Mouse (Mus musculus) liver, postnatal 0 days (tissue): ENCODE results near the gene Ipmk. TPM values are rescaled to one million over a fixed set of nuclear protein-coding genes. Genes with fewer than 3 reads are reported as not detected.

Source experiments
- ATAC-seq: fragments of 200-750 bp; cut with Nextera tagmentation; 2 replicates; pipeline ENCODE4 v1.8.0; 2017; ENCODE audit warnings: mild to moderate bottlenecking, moderate library complexity
- DNase-seq: peaks from one replicate; pipeline ENCODE4 v3.0.0-alpha.2; 2016
- H3K27ac ChIP-seq: fragments of 300-500 bp; sonication (generic); 2 replicates; pipeline ENCODE4 v1.5.1; 2014; ENCODE audit warnings: antibody characterized with exemption, moderate library complexity, mild to moderate bottlenecking, low read depth
- H3K27me3 ChIP-seq: fragments of 300-500 bp; sonication (generic); 2 replicates; pipeline ENCODE4 v1.6.1; 2014; ENCODE audit warnings: low read length, control low read depth, mixed read lengths; ENCODE audit not compliant: insufficient read depth
- H3K36me3 ChIP-seq: fragments of 300-500 bp; sonication (generic); replicated peaks from 2 replicates; pipeline ENCODE4 v1.6.1; 2014; ENCODE audit warnings: mild to moderate bottlenecking, control low read depth, low read length, moderate library complexity, mixed read lengths; ENCODE audit not compliant: insufficient read depth
- H3K4me1 ChIP-seq: fragments of 300-500 bp; sonication (generic); 2 replicates; pipeline ENCODE4 v1.6.1; 2014; ENCODE audit warnings: antibody characterized with exemption, mild to moderate bottlenecking, control low read depth; ENCODE audit not compliant: insufficient read depth
- H3K4me2 ChIP-seq: fragments of 300-500 bp; sonication (generic); 2 replicates; pipeline ENCODE4 v1.6.1; 2014; ENCODE audit warnings: low read depth, mild to moderate bottlenecking, low read length, moderate library complexity, mixed read lengths
- H3K4me3 ChIP-seq: fragments of 300-500 bp; sonication (generic); 2 replicates; pipeline ENCODE4 v1.5.1; 2014; ENCODE audit warnings: low read depth, low read length
- H3K9ac ChIP-seq: fragments of 300-500 bp; sonication (generic); replicated peaks from 2 replicates; pipeline ENCODE4 v1.6.1; 2014; ENCODE audit warnings: mild to moderate bottlenecking, moderate library complexity
- H3K9me3 ChIP-seq: fragments of 300-500 bp; sonication (generic); 2 replicates; pipeline ENCODE4 v1.6.1; 2016; ENCODE audit warnings: mild to moderate bottlenecking, control low read depth, low read length, mixed read lengths
- CTCF ChIP-seq: sonication (generic); IDR thresholded peaks from 2 replicates; pipeline ENCODE4 v1.5.1; 2016; ENCODE audit warnings: antibody characterized with exemption, low read depth
- EP300 ChIP-seq: IDR thresholded peaks from 2 replicates; pipeline ENCODE4 v1.6.1; 2016; ENCODE audit warnings: antibody characterized with exemption, low read depth, mild to moderate bottlenecking
- WGBS: fragments of 180-500 bp; shearing (Covaris S2); extraction: QIAGEN DNeasy Blood & Tissue Kit; methylation state at CpG from one replicate; pipeline ENCODE4 v1.1.7; 2014; ENCODE audit not compliant: insufficient replicate concordance; 5-methylcytosine and 5-hydroxymethylcytosine counted together
- polyA plus RNA-seq: library from polyadenylated mRNA; unstranded; fragments of >200 nt; fragmentation: Nextera tagmentation; extraction: Ambion mirVana; gene quantifications from 2 replicates; pipeline ENCODE4 v1.2.1, GENCODE M21; 2015

Gene Ipmk
- polyA plus RNA-seq, 1 experiment from 2014 or later = 9.4 TPM

GRCm38 (mm10) chr10:71468315-71468714 is 120.8 kb downstream of the Ipmk start:
- ATAC-seq = no peak

GRCm38 (mm10) chr10:71469751-71470150 is 122.2 kb downstream of the Ipmk start:
- Histone ChIP-seq H3K4me3 (no peak overlapping the region), H3K9ac (no peak overlapping the region), H3K27ac (no peak overlapping the region), H3K4me1 (no peaks in the 10 kb centered on the region), H3K4me2 (no peak overlapping the region), H3K27me3 (no peaks in the 10 kb centered on the region), H3K36me3 (no peaks in the 10 kb centered on the region), H3K9me3 (no peaks in the 10 kb centered on the region)
- DNase-seq (no peak), ATAC-seq (no peak)
- WGBS = 68% methylated on average over 13 of the region's 13 CpGs
- TF ChIP-seq EP300 = no peak
- no peak for TF ChIP-seq CTCF

More at GRCm38 (mm10) chr10:71468315-71468714, 120.8 kb downstream of the Ipmk start:
- no peak overlapping the region for H3K9ac ChIP-seq
- no peak for DNase-seq
- no peak overlapping the region for H3K4me2 ChIP-seq
- WGBS = 75% methylated on average over 3 of the region's 3 CpGs
- no peaks in the 10 kb centered on the region for H3K4me1 ChIP-seq
- H3K36me3 ChIP-seq = no peaks in the 10 kb centered on the region
- TF ChIP-seq EP300 (no peak), CTCF (no peak)
- no peaks in the 10 kb centered on the region for H3K27me3 ChIP-seq
- H3K9me3 ChIP-seq = no peaks in the 10 kb centered on the region
- no peak overlapping the region for H3K27ac ChIP-seq
- H3K4me3 ChIP-seq = no peak overlapping the region

- Histone ChIP-seq H3K27me3 (no peaks in the 10 kb centered on the region), H3K4me3 (no peak overlapping the region), H3K36me3 (no peaks in the 10 kb centered on the region), H3K9me3 (no peaks in the 10 kb centered on the region), H3K4me1 (no peaks in the 10 kb centered on the region), H3K9ac (no peak overlapping the region), H3K4me2 (no peak overlapping the region), H3K27ac (no peak overlapping the region)
- TF ChIP-seq CTCF (no peak), EP300 (no peak)
- no peak for ATAC-seq
- DNase-seq = no peak
- WGBS = 70% methylated on average over 6 of the region's 6 CpGs
Measured at GRCm38 (mm10) chr10:71472033-71472432, 124.5 kb downstream of the Ipmk start.

GRCm38 (mm10) chr10:71473590-71473989 is 126.0 kb downstream of the Ipmk start:
- no peaks in the 10 kb centered on the region for H3K36me3 ChIP-seq
- no peaks in the 10 kb centered on the region for H3K9me3 ChIP-seq
- ATAC-seq (no peak), DNase-seq (no peak)
- no peak for TF ChIP-seq CTCF
- no peak for TF ChIP-seq EP300
- H3K4me3 ChIP-seq = no peak overlapping the region
- no peak overlapping the region for H3K9ac ChIP-seq
- H3K4me2 ChIP-seq = no peak overlapping the region
- no peaks in the 10 kb centered on the region for H3K27me3 ChIP-seq
- H3K4me1 ChIP-seq = no peaks in the 10 kb centered on the region
- WGBS = 77% methylated on average over 13 of the region's 13 CpGs
- no peak overlapping the region for H3K27ac ChIP-seq

- H3K4me3 ChIP-seq = no peak overlapping the region
- H3K4me1 ChIP-seq = no peaks in the 10 kb centered on the region
- no peak for ATAC-seq
- TF ChIP-seq CTCF = no peak
- TF ChIP-seq EP300 = no peak
- H3K4me2 ChIP-seq = no peak overlapping the region
- H3K36me3 ChIP-seq = no peaks in the 10 kb centered on the region
- H3K9ac ChIP-seq = no peak overlapping the region
- no peaks in the 10 kb centered on the region for H3K9me3 ChIP-seq
- WGBS = 69% methylated on average over 8 of the region's 8 CpGs
- no peaks in the 10 kb centered on the region for H3K27me3 ChIP-seq
- H3K27ac ChIP-seq = no peak overlapping the region
- DNase-seq = no peak
Measured at GRCm38 (mm10) chr10:71476471-71477080, 129.0 kb downstream of the Ipmk start.

GRCm38 (mm10) chr10:71477147-71477546 is 129.6 kb downstream of the Ipmk start:
- no peaks in the 10 kb centered on the region for H3K9me3 ChIP-seq
- DNase-seq = no peak
- 38% methylated on average over 4 of the region's 4 CpGs for WGBS
- H3K27ac ChIP-seq = no peak overlapping the region
- H3K4me3 ChIP-seq = no peak overlapping the region
- no peak for ATAC-seq
- no peaks in the 10 kb centered on the region for H3K27me3 ChIP-seq
- no peak overlapping the region for H3K4me2 ChIP-seq
- no peak overlapping the region for H3K9ac ChIP-seq
- H3K4me1 ChIP-seq = no peaks in the 10 kb centered on the region
- TF ChIP-seq CTCF (no peak), EP300 (no peak)
- H3K36me3 ChIP-seq = no peaks in the 10 kb centered on the region
